Mouse (Mus musculus): ENCODE results near the gene Hyal3. TPM values are rescaled to one million over a fixed set of nuclear protein-coding genes. Genes with fewer than 3 reads are reported as not detected.

The Hyal3 gene
- polyA plus RNA-seq, 1 experiment from 2014 or later = 0.56 TPM

GRCm38 (mm10) chr9:107607653-107608245, 27.1 kb downstream of the Hyal3 start:
- H3K4me3 ChIP-seq = no peak overlapping the region; the same call in 1 of the 2 replicates
- no peaks in the 10 kb centered on the region for H3K36me3 ChIP-seq
- peaks cover 12% of the 10 kb centered on the region for H3K27me3 ChIP-seq (ENCODE audit: low read depth, poor library complexity, severe bottlenecking)
- no peak for DNase-seq (ENCODE audit: low spot score)
- no peaks in the 10 kb centered on the region for H3K9me3 ChIP-seq (replicated peaks)
- peaks cover 91% of the 10 kb centered on the region for H3K4me1 ChIP-seq
- WGBS = 59% methylated on average over 9 of the region's 9 CpGs
- H3K27ac ChIP-seq = peak overlapping the region; percentile 82

DNA sequence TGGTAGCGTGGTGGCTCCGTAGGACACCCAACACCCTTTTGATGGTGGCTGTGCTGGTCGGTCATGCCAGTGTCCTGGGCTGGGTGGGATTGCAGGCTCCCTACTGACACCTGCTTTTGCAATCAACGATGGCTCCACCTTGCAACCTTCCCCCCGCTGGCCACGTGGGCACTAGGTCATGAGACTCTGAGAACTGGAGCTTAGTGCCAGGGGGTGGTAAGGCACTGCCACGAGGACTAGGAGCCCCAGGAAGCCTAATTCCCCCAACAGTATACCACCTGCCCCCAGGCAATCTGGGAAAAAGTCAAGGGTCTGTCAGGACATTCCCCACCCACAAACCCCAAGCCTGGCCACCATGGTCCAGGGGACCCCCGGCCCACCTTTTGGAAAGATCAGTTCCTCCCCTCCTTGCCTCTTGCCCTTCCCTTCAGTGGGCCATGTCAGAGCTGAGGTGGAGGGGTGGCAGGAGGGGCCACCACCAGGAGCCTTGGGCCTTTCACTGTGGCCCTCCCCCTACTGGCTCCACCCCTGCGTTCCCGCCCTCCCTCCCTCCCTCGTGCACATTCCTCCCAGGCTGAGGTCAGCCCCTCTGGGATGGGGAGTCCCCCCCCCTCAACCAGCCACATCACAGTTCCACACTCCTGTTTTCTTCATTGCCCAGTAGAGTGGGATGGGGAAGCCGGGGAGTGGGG, 28.3 kb downstream of the Hyal3 start, which contains the start of gene Sema3b:
Gene Sema3b (minus strand): TSS at position 489 of the 692 bp plus-strand sequence.
- DNase-seq (ENCODE audit: low spot score) = no peak
- Histone ChIP-seq H3K27ac (peak within 1 kb of the TSS; percentile 82), H3K36me3 (peaks cover 4% of the 10 kb centered on the region), H3K9me3 (replicated peaks) (no peaks in the 10 kb centered on the region), H3K27me3 (ENCODE audit: low read depth, poor library complexity, severe bottlenecking) (peaks cover 2% of the 10 kb centered on the region; the same call in 1 of the 2 replicates), H3K4me1 (peaks cover 88% of the 10 kb centered on the region), H3K4me3 (peak within 1 kb of the TSS; percentile 24; the same call in 1 of the 2 replicates)
- WGBS = 40% methylated on average over 12 of the region's 12 CpGs

DNA sequence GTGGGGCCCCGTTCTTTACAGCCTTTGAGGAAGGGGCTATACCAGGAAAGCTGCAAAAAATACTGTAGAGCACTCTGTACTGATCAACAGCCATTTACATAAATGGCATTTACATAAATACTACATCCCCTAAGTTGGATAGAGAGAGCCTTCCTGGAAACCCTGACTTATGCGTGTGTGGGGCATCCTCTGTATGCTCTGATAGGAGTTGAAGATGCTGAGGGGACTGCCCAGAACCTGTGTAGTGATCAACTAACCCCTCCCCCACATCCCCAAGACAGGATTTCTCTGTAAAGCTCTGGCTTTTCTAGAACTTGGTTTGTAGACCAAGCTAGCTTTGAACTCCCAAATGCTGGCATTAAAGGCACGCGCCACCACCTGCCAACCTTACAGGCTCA, 28.8 kb downstream of the Hyal3 start:
- peaks cover 82% of the 10 kb centered on the region for H3K4me1 ChIP-seq
- whole genome bisulfite sequencing = 63% methylated on average over 4 of the region's 4 CpGs
- peaks cover 9% of the 10 kb centered on the region for H3K36me3 ChIP-seq
- H3K27me3 ChIP-seq (ENCODE audit: low read depth, poor library complexity, severe bottlenecking) = no peaks in the 10 kb centered on the region; the same call in 1 of the 2 replicates
- H3K4me3 ChIP-seq = no peak overlapping the region; the same call in 1 of the 2 replicates
- H3K9me3 ChIP-seq (replicated peaks) = no peaks in the 10 kb centered on the region
- no peak for DNase-seq (ENCODE audit: low spot score)
- peak overlapping the region; percentile 82 for H3K27ac ChIP-seq

- DNase-seq (ENCODE audit: low spot score) = no peak
- Histone ChIP-seq H3K27me3 (ENCODE audit: low read depth, poor library complexity, severe bottlenecking) (no peaks in the 10 kb centered on the region; the same call in 1 of the 2 replicates), H3K36me3 (peaks cover 31% of the 10 kb centered on the region), H3K27ac (peak overlapping the region; percentile 93), H3K4me1 (peaks cover 60% of the 10 kb centered on the region), H3K4me3 (peak overlapping the region; percentile 55), H3K9me3 (replicated peaks) (no peaks in the 10 kb centered on the region)
- WGBS = 84% methylated on average over 6 of the region's 6 CpGs
These were observed 31.0 kb downstream of the Hyal3 start for GRCm38 (mm10) chr9:107611456-107612190.

GRCm38 (mm10) chr9:107612191-107612944, 31.8 kb downstream of the Hyal3 start:
- peaks cover 38% of the 10 kb centered on the region for H3K36me3 ChIP-seq
- peak overlapping the region; percentile 55 for H3K4me3 ChIP-seq
- 9% methylated on average over 34 of the region's 48 CpGs for WGBS
- H3K27me3 ChIP-seq (ENCODE audit: low read depth, poor library complexity, severe bottlenecking) = no peaks in the 10 kb centered on the region; the same call in 1 of the 2 replicates
- H3K9me3 ChIP-seq (replicated peaks) = no peaks in the 10 kb centered on the region
- H3K4me1 ChIP-seq = peaks cover 53% of the 10 kb centered on the region
- H3K27ac ChIP-seq = peak overlapping the region; percentile 93
- DNase-seq (ENCODE audit: low spot score) = peak; percentile 100

GRCm38 (mm10) chr9:107612945-107613569, 32.4 kb downstream of the Hyal3 start:
- Histone ChIP-seq H3K9me3 (replicated peaks) (no peaks in the 10 kb centered on the region), H3K4me1 (peaks cover 46% of the 10 kb centered on the region), H3K4me3 (peak overlapping the region; percentile 55), H3K27ac (peak overlapping the region; percentile 93), H3K27me3 (ENCODE audit: low read depth, poor library complexity, severe bottlenecking) (no peaks in the 10 kb centered on the region; the same call in 1 of the 2 replicates), H3K36me3 (peaks cover 45% of the 10 kb centered on the region)
- DNase-seq (ENCODE audit: low spot score) = no peak
- WGBS = 12% methylated on average over 12 of the region's 12 CpGs

- 84% methylated on average over 4 of the region's 4 CpGs for WGBS
- H3K27ac ChIP-seq = peak overlapping the region; percentile 4; the same call in 1 of the 2 replicates
- peaks cover 26% of the 10 kb centered on the region for H3K4me1 ChIP-seq
- H3K36me3 ChIP-seq = peaks cover 64% of the 10 kb centered on the region
- no peak for DNase-seq (ENCODE audit: low spot score)
- no peaks in the 10 kb centered on the region for H3K9me3 ChIP-seq (replicated peaks)
- H3K27me3 ChIP-seq (ENCODE audit: low read depth, poor library complexity, severe bottlenecking) = no peaks in the 10 kb centered on the region
- H3K4me3 ChIP-seq = no peak overlapping the region
These were observed 34.4 kb downstream of the Hyal3 start for GRCm38 (mm10) chr9:107615035-107615434.

DNA sequence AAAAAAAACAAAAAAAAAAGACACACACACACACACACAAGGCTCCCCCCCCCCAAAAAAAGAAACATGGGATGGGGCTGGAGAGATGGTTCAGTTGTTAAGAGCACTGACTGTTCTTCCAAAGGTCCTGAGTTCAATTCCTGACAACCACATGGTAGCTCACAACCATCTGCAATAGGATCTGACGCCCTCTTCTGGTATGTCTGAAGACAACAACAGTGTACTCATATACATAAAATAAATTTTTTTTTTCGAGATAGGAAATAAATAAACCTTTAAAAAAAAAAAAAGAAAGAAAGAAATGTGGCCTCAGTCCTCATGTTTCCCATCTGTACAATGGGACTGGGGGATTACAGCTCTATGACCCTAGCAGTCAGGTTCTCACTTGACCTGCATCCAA, 36.8 kb downstream of the Hyal3 start:
- Histone ChIP-seq H3K4me3 (no peak overlapping the region), H3K27ac (no peak overlapping the region), H3K36me3 (peaks cover 83% of the 10 kb centered on the region), H3K27me3 (ENCODE audit: low read depth, poor library complexity, severe bottlenecking) (no peaks in the 10 kb centered on the region), H3K4me1 (peaks cover 9% of the 10 kb centered on the region), H3K9me3 (replicated peaks) (no peaks in the 10 kb centered on the region)
- no peak for DNase-seq (ENCODE audit: low spot score)
- WGBS = 85% methylated on average over 2 of the region's 2 CpGs

DNA sequence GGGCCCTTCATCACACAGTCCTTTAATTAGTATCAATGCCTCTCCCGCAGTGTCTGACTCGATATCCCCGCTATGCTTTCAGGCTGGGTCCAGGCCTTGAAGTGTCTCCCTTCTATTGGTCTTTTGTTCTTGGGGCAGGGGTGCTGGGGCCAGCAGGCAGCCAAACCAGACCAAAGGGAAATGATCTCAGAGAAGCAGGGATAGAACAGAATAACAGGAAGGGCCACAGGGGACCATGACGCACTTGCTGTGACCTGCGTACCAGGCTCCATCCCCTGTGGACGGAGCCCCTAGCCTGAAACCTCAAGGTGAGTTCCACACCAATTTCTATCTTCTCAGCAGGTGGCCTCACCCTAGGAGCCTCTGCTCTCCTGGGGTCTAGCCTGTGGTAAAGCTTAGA, 37.5 kb downstream of the Hyal3 start:
- H3K36me3 ChIP-seq = peaks cover 90% of the 10 kb centered on the region
- H3K4me3 ChIP-seq = no peak overlapping the region
- H3K27me3 ChIP-seq (ENCODE audit: low read depth, poor library complexity, severe bottlenecking) = no peaks in the 10 kb centered on the region
- peaks cover 3% of the 10 kb centered on the region for H3K4me1 ChIP-seq
- DNase-seq (ENCODE audit: low spot score) = no peak
- H3K9me3 ChIP-seq (replicated peaks) = no peaks in the 10 kb centered on the region
- 94% methylated on average over 6 of the region's 6 CpGs for WGBS
- H3K27ac ChIP-seq = no peak overlapping the region

DNA sequence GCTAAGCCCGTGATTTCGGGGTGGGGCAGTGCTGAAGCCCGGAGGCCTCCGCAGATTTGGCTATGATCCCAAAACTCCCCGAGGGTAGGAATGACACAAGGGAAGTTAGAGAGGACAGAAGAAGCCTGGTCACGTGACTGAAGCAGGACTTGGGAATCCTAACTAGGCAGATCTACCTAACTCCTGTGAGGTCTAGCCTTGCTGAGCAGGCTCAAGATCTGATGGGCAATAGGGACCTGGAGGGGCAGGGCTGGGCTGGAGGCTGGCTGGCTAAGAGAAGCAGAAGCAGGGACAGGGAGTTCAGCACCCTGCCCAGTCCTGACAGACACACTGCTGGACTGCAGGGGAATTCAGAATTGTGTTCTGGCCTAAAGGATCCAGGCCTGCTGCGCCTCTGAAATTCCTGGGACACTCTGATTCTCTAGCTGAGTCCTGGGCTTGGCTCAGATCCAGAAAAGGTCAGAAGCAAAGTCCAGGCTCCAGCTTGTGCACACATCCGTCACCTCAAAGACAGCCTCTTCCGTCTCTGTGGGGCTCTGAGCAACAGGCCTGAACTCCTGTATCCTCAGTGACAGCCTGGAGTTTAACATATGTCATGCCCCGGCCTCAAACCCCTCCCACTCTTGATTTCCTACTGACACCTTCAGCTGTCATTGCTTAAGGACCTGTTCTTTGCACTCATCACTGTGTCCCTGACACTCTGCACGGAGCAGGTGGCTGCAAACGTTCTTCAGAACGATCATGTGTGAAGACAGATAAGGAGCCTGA, 38.3 kb downstream of the Hyal3 start:
- H3K4me3 ChIP-seq = no peak overlapping the region

GRCm38 (mm10) chr9:107619546-107619879, 38.9 kb downstream of the Hyal3 start:
- WGBS = 87% methylated on average over 13 of the region's 13 CpGs
- DNase-seq (ENCODE audit: low spot score) = no peak
- H3K4me3 ChIP-seq = no peak overlapping the region
- no peak overlapping the region for H3K27ac ChIP-seq
- 0 out of 2 replicates have a peak, but pooled peaks cover under 1% of the 10 kb centered on the region for H3K4me1 ChIP-seq
- H3K36me3 ChIP-seq = peaks cover 93% of the 10 kb centered on the region
- no peaks in the 10 kb centered on the region for H3K27me3 ChIP-seq (ENCODE audit: low read depth, poor library complexity, severe bottlenecking)
- H3K9me3 ChIP-seq (replicated peaks) = no peaks in the 10 kb centered on the region

More for the DNA sequence above, 38.3 kb downstream of the Hyal3 start:
- Histone ChIP-seq H3K27me3 (ENCODE audit: low read depth, poor library complexity, severe bottlenecking) (no peaks in the 10 kb centered on the region), H3K9me3 (replicated peaks) (no peaks in the 10 kb centered on the region), H3K36me3 (peaks cover 93% of the 10 kb centered on the region), H3K4me1 (no peaks in the 10 kb centered on the region), H3K27ac (no peak overlapping the region)
- DNase-seq (ENCODE audit: low spot score) = no peak
- 78% methylated on average over 13 of the region's 13 CpGs for WGBS
